Mouse (Mus musculus): ENCODE results near the gene Hrh3. TPM values are rescaled to one million over a fixed set of nuclear protein-coding genes. Genes with fewer than 3 reads are reported as not detected.

The Hrh3 gene
- total and polyA plus RNA-seq, 2 experiments from 2014 or later = 3.4 to 5.9 TPM

DNA sequence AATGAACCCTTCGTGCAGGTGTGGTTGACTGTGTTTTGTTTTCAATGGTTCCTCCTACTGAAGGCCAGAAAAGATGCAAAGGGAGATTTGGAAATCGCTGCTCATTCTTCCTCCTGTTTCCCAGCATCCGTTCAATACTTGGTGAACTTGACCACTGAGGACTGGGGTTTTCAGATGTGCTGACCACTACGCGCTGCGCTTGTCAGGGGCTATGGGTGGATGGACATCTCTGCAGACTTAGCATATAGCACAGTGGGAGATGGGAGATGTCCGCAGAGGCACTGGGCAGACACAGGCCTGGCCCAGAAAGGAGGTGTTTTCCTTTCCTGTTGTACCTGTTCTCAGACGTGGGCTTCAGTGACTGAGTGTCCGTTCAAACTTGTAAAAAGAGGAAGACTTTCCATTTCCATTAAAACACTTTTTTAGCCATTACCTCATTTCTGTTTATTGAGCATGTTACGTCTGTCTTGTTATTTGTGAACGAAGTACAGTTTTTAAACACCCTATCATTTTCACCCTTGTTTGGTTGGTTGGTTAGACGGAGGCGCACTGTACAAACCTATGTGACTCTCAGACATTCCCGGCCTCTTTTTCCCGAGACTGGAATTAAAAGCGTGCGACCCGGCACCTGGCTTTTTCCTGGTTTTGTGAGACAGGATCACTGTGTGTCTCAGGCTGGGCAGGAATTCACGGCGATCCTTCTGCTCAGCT lies 34.4 kb downstream of the Hrh3 start:
- 37% methylated on average over 20 of the region's 20 CpGs for WGBS

DNA sequence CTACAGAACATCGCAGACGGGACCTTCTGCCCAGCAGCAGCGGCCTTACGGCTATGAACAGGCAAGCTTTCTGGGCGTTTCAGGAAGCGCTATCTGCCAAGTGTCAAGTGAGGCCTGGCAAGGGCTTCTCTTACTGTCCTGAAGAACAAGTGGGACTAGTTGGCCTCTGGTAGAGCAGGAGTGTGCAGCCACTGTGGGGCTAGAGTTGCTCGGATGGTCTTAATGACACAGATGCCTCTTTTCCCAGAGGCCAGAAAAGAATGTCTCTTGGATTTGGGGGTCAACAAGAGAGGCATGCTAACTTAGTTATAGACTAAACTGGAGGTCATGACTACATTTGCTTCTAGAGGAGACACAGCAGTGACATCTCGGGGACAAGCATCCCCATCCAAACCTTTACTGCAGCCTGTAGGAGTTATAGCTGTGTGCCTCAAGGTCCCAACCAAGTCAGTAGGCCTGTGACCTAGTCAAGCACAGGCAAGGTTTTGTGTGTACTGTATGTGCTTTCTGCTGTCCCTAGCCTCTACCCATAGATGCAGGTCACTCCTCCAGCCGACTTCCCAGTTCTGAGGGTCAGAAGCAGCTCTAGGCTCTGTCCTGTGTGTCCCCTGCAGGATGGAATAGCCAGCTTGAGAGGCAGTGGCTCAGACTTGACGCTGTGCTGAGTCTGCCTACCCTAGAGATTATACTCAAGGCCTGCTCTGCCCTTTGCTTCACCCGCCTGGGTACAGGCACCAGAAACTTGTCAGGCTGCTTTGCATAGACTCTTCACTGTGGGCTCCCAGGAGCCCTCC lies 40.8 kb downstream of the Hrh3 start:
- Histone ChIP-seq H3K27ac (no peak overlapping the region), H3K9ac (replicated peaks; ENCODE audit: low read length) (no peak overlapping the region), H3K9me3 (ENCODE audit: low read length) (no peaks in the 10 kb centered on the region), H3K4me1 (ENCODE audit: insufficient read depth, low read length) (no peaks in the 10 kb centered on the region), H3K4me3 (ENCODE audit: low read length) (no peak overlapping the region), H3K27me3 (ENCODE audit: insufficient read depth, low read length) (no peaks in the 10 kb centered on the region), H3K36me3 (ENCODE audit: insufficient read depth, low read length) (peaks cover 59% of the 10 kb centered on the region), H3K4me2 (ENCODE audit: low read depth, low read length) (no peak overlapping the region)
- no peak for DNase-seq (ENCODE audit: low spot score)
- no peak for ATAC-seq
- 95% methylated on average over 11 of the region's 11 CpGs for WGBS
- no peak for TF ChIP-seq CTCF (IDR thresholded peaks at IDR 0.05; ENCODE audit: low read depth)

More for the DNA sequence above, 34.4 kb downstream of the Hrh3 start:
- peaks cover 11% of the 10 kb centered on the region for H3K36me3 ChIP-seq (ENCODE audit: insufficient read depth, low read length)
- H3K4me1 ChIP-seq (ENCODE audit: insufficient read depth, low read length) = peaks cover 6% of the 10 kb centered on the region; the same call in 1 of the 2 replicates
- ATAC-seq (peak; percentile 67; the same call in 1 of the 2 replicates), DNase-seq (ENCODE audit: low spot score) (no peak)
- no peaks in the 10 kb centered on the region for H3K9me3 ChIP-seq (ENCODE audit: low read length)
- H3K9ac ChIP-seq (replicated peaks; ENCODE audit: low read length) = peak overlapping the region; percentile 73
- no peaks in the 10 kb centered on the region for H3K27me3 ChIP-seq (ENCODE audit: insufficient read depth, low read length)
- no peak for TF ChIP-seq CTCF (IDR thresholded peaks at IDR 0.05; ENCODE audit: low read depth)
- peak overlapping the region; percentile 98 for H3K4me2 ChIP-seq (ENCODE audit: low read depth, low read length)
- H3K27ac ChIP-seq = peak overlapping the region; percentile 94
- H3K4me3 ChIP-seq (ENCODE audit: low read length) = peak overlapping the region; percentile 65

DNA sequence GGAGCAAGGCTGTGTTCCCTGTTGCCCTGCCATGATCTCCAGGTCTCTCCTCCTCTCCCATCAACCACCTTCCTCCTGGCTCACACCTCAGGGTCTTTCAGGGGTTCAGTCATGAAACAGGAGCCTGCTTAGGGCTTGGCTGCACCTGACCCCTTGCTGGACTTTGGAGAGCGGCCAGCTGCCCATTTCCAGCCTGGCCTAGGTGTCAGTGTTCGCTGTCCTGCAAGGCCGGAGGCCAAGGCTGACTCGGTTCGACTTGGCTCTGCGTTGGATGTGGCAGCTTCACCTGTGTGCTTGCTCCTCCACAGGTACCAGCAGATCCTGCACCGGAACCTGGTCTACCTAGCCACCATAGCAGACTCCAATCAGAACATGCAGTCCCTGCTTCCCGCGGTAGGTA lies 51.3 kb downstream of the Hrh3 start:
- Histone ChIP-seq H3K36me3 (ENCODE audit: insufficient read depth, low read length) (peaks cover 41% of the 10 kb centered on the region), H3K4me1 (ENCODE audit: insufficient read depth, low read length) (no peaks in the 10 kb centered on the region), H3K27ac (no peak overlapping the region), H3K4me2 (ENCODE audit: low read depth, low read length) (no peak overlapping the region), H3K9ac (replicated peaks; ENCODE audit: low read length) (no peak overlapping the region), H3K27me3 (ENCODE audit: insufficient read depth, low read length) (no peaks in the 10 kb centered on the region), H3K9me3 (ENCODE audit: low read length) (no peaks in the 10 kb centered on the region), H3K4me3 (ENCODE audit: low read length) (no peak overlapping the region)
- no peak for TF ChIP-seq CTCF (IDR thresholded peaks at IDR 0.05; ENCODE audit: low read depth)
- DNase-seq (ENCODE audit: low spot score) = no peak
- WGBS = 95% methylated on average over 9 of the region's 9 CpGs
- no peak for ATAC-seq

GRCm38 (mm10) chr2:180051986-180052733 lies 52.1 kb downstream of the Hrh3 start:
- no peak for ATAC-seq
- TF ChIP-seq CTCF (IDR thresholded peaks at IDR 0.05; ENCODE audit: low read depth) = peak; percentile 58
- peak; percentile 24 for DNase-seq (ENCODE audit: low spot score)
- Histone ChIP-seq H3K4me2 (ENCODE audit: low read depth, low read length) (no peak overlapping the region), H3K36me3 (ENCODE audit: insufficient read depth, low read length) (peaks cover 32% of the 10 kb centered on the region), H3K27ac (no peak overlapping the region), H3K4me3 (ENCODE audit: low read length) (no peak overlapping the region), H3K27me3 (ENCODE audit: insufficient read depth, low read length) (no peaks in the 10 kb centered on the region), H3K4me1 (ENCODE audit: insufficient read depth, low read length) (no peaks in the 10 kb centered on the region), H3K9ac (replicated peaks; ENCODE audit: low read length) (no peak overlapping the region), H3K9me3 (ENCODE audit: low read length) (no peaks in the 10 kb centered on the region)
- 90% methylated on average over 14 of the region's 14 CpGs for WGBS

GRCm38 (mm10) chr2:180050986-180051385 lies 53.3 kb downstream of the Hrh3 start:
- no peaks in the 10 kb centered on the region for H3K27me3 ChIP-seq (ENCODE audit: insufficient read depth, low read length)
- ATAC-seq = peak; percentile 62
- no peak overlapping the region for H3K4me3 ChIP-seq (ENCODE audit: low read length)
- no peak overlapping the region for H3K4me2 ChIP-seq (ENCODE audit: low read depth, low read length)
- no peaks in the 10 kb centered on the region for H3K9me3 ChIP-seq (ENCODE audit: low read length)
- H3K9ac ChIP-seq (replicated peaks; ENCODE audit: low read length) = no peak overlapping the region
- 27% methylated on average over 5 of the region's 5 CpGs for WGBS
- peak; percentile 83 for DNase-seq (ENCODE audit: low spot score)
- TF ChIP-seq CTCF (IDR thresholded peaks at IDR 0.05; ENCODE audit: low read depth) = peak; percentile 95
- H3K27ac ChIP-seq = no peak overlapping the region
- peaks cover 22% of the 10 kb centered on the region for H3K36me3 ChIP-seq (ENCODE audit: insufficient read depth, low read length)
- no peaks in the 10 kb centered on the region for H3K4me1 ChIP-seq (ENCODE audit: insufficient read depth, low read length)

Other genes starting within 250 kb of the Hrh3 start
- 12.1 and 13.6 TPM in 2 replicates for gene Taf4, start 127.8 kb downstream of the Hrh3 start, total RNA-seq (2014; rRNA removed)
- gene Taf4, start 127.8 kb downstream of the Hrh3 start, polyA plus RNA-seq (2015; fragmentation: Nextera tagmentation; extraction: Ambion mirVana) = 2.5 and 3.0 TPM in 2 replicates
- gene Lsm14b, start 79.5 kb downstream of the Hrh3 start, total RNA-seq (2014; rRNA removed) = 88.2 and 102 TPM in 2 replicates
- 21.0 and 21.3 TPM in 2 replicates for gene Lsm14b, start 79.5 kb downstream of the Hrh3 start, polyA plus RNA-seq (2015; fragmentation: Nextera tagmentation; extraction: Ambion mirVana)
- 196 and 230 TPM in 2 replicates for gene Psma7, start 62.1 kb downstream of the Hrh3 start, total RNA-seq (2014; rRNA removed)
- gene Psma7, start 62.1 kb downstream of the Hrh3 start, polyA plus RNA-seq (2015; fragmentation: Nextera tagmentation; extraction: Ambion mirVana) = 585 TPM in 2 replicates
- gene Ss18l1, start 62.0 kb downstream of the Hrh3 start, total RNA-seq (2014; rRNA removed) = 80.7 and 100 TPM in 2 replicates
- 34.2 and 37.2 TPM in 2 replicates for gene Ss18l1, start 62.0 kb downstream of the Hrh3 start, polyA plus RNA-seq (2015; fragmentation: Nextera tagmentation; extraction: Ambion mirVana)
- 17.2 and 17.3 TPM in 2 replicates for gene Mtg2, start 33.9 kb downstream of the Hrh3 start, total RNA-seq (2014; rRNA removed)
- gene Mtg2, start 33.9 kb downstream of the Hrh3 start, polyA plus RNA-seq (2015; fragmentation: Nextera tagmentation; extraction: Ambion mirVana) = 23.3 and 23.9 TPM in 2 replicates
- gene Osbpl2, start 14.8 kb upstream of the Hrh3 start, total RNA-seq (2014; rRNA removed) = 39.2 and 44.0 TPM in 2 replicates
- gene Osbpl2, start 14.8 kb upstream of the Hrh3 start, polyA plus RNA-seq (2015; fragmentation: Nextera tagmentation; extraction: Ambion mirVana) = 56.0 and 57.9 TPM in 2 replicates
- 107 and 119 TPM in 2 replicates for gene Adrm1, start 67.0 kb upstream of the Hrh3 start, total RNA-seq (2014; rRNA removed)
- 207 and 210 TPM in 2 replicates for gene Adrm1, start 67.0 kb upstream of the Hrh3 start, polyA plus RNA-seq (2015; fragmentation: Nextera tagmentation; extraction: Ambion mirVana)
- gene Lama5, start 121.4 kb upstream of the Hrh3 start, total RNA-seq (2014; rRNA removed) = 10.3 and 16.5 TPM in 2 replicates
- gene Lama5, start 121.4 kb upstream of the Hrh3 start, polyA plus RNA-seq (2015; fragmentation: Nextera tagmentation; extraction: Ambion mirVana) = 2.7 and 3.5 TPM in 2 replicates
- gene Rps21, start 152.9 kb upstream of the Hrh3 start, total RNA-seq (2014; rRNA removed) = 752 and 857 TPM in 2 replicates
- 445 and 465 TPM in 2 replicates for gene Rps21, start 152.9 kb upstream of the Hrh3 start, polyA plus RNA-seq (2015; fragmentation: Nextera tagmentation; extraction: Ambion mirVana)
- 56.8 and 60.5 TPM in 2 replicates for gene Cables2, start 169.0 kb upstream of the Hrh3 start, total RNA-seq (2014; rRNA removed)
- 25.1 and 26.4 TPM in 2 replicates for gene Cables2, start 169.0 kb upstream of the Hrh3 start, polyA plus RNA-seq (2015; fragmentation: Nextera tagmentation; extraction: Ambion mirVana)
- gene Rbbp8nl, start 185.4 kb upstream of the Hrh3 start, total RNA-seq (2014; rRNA removed) = not detected in 2 replicates
- not detected in 2 replicates for gene Rbbp8nl, start 185.4 kb upstream of the Hrh3 start, polyA plus RNA-seq (2015; fragmentation: Nextera tagmentation; extraction: Ambion mirVana)
- not detected in 2 replicates for gene Gata5, start 230.2 kb upstream of the Hrh3 start, total RNA-seq (2014; rRNA removed)
- gene Gata5, start 230.2 kb upstream of the Hrh3 start, polyA plus RNA-seq (2015; fragmentation: Nextera tagmentation; extraction: Ambion mirVana) = not detected in 2 replicates

Data from hindbrain, postnatal 0 days (tissue).